Comparison of ENCODE assay signal across 16 mouse cellular contexts in genomic region chr11:25715447-25716321, GRCm38 (mm10).
DNase-seq lines count a peak whose midpoint lies in the region; ATAC-seq lines count a peak whose summit lies in the region.
"Had no signal": no experiment of that assay in that cellular context is flagged by ENCODE, and none has a peak within 500 bp of the region (broad histone marks: within the 10 kb centered on the region; RNA-seq: fewer than 3 reads in every experiment).

No protein-coding gene starts in this region.

- H3K36me3 ChIP-seq in forebrain, embryonic 14.5 days (ENCODE audit: control insufficient read depth, insufficient read depth, low read length): no peaks in the 10 kb centered on the region
- H3K36me3 ChIP-seq in forebrain, embryonic 10.5 days (replicated peaks): no peaks in the 10 kb centered on the region
- H3K36me3 ChIP-seq: heart, embryonic 13.5 days; kidney, embryonic 15.5 days; limb, embryonic 10.5 days had no signal

- no peaks in the 10 kb centered on the region for H3K27me3 ChIP-seq in forebrain, embryonic 14.5 days (replicated peaks; ENCODE audit: control insufficient read depth, insufficient read depth, low read length)
- H3K27me3 ChIP-seq in forebrain, embryonic 10.5 days (ENCODE audit: poor library complexity, severe bottlenecking): no peaks in the 10 kb centered on the region
- H3K27me3 ChIP-seq: heart, embryonic 13.5 days; kidney, embryonic 15.5 days had no signal

- H3K4me2 ChIP-seq in forebrain, embryonic 14.5 days (ENCODE audit: low read length): no peak overlapping the region
- H3K4me2 ChIP-seq: heart, embryonic 13.5 days; hindbrain, embryonic 14.5 days; kidney, embryonic 15.5 days had no signal

- WGBS in forebrain, embryonic 14.5 days: 70% methylated on average over 7 of the region's 7 CpGs
- 86% methylated on average over 7 of the region's 7 CpGs for WGBS in forebrain, embryonic 10.5 days

- intact Hi-C loops in left cerebral cortex, postnatal 10 days (cut with DNase I): no loop called here

- H3K4me3 ChIP-seq in forebrain, embryonic 14.5 days (ENCODE audit: low read depth, low read length): no peak overlapping the region
- no peak overlapping the region for H3K4me3 ChIP-seq in forebrain, embryonic 10.5 days
- H3K4me3 ChIP-seq: heart, embryonic 13.5 days; kidney, embryonic 15.5 days; limb, embryonic 10.5 days had no signal

- no peaks in the 10 kb centered on the region for H3K4me1 ChIP-seq in forebrain, embryonic 14.5 days (ENCODE audit: control insufficient read depth, insufficient read depth, low read length)
- no peaks in the 10 kb centered on the region for H3K4me1 ChIP-seq in forebrain, embryonic 10.5 days
- H3K4me1 ChIP-seq: heart, embryonic 13.5 days; kidney, embryonic 15.5 days; limb, embryonic 10.5 days had no signal

- no peak overlapping the region for H3K9ac ChIP-seq in forebrain, embryonic 14.5 days (ENCODE audit: low read length)
- H3K9ac ChIP-seq: heart, embryonic 13.5 days; hindbrain, embryonic 14.5 days; kidney, embryonic 15.5 days had no signal

- peak; percentile 92 for ATAC-seq in forebrain, embryonic 14.5 days

- peak overlapping the region; percentile 57; the same call in 1 of the 2 replicates for H3K27ac ChIP-seq in forebrain, embryonic 14.5 days (ENCODE audit: low read depth, low read length)
- H3K27ac ChIP-seq in forebrain, embryonic 10.5 days: no peak overlapping the region
- H3K27ac ChIP-seq: heart, embryonic 13.5 days; hindbrain, embryonic 14.5 days; kidney, embryonic 15.5 days; limb, embryonic 10.5 days had no signal

- no peaks in the 10 kb centered on the region for H3K9me3 ChIP-seq in forebrain, embryonic 14.5 days (replicated peaks; ENCODE audit: control insufficient read depth, low read length)
- no peaks in the 10 kb centered on the region for H3K9me3 ChIP-seq in forebrain, embryonic 10.5 days
- H3K9me3 ChIP-seq: heart, embryonic 13.5 days; kidney, embryonic 15.5 days; limb, embryonic 10.5 days had no signal

- DNase-seq in forebrain, embryonic 14.5 days (ENCODE audit: low spot score): peak; percentile 87
- no peak for DNase-seq in forebrain, embryonic 10.5 days (ENCODE audit: extremely low spot score, low spot score)
- DNase-seq in brain, adult 2 months (ENCODE audit: low read depth, low spot score): peak; percentile 78
- DNase-seq in layer of hippocampus, adult 11-12 months (ENCODE audit: low spot score): peak; percentile 76
- peak; percentile 22 to 59 for DNase-seq in left cerebral cortex, postnatal 10 days (ENCODE audit: extremely low spot score in 1 of 2, low spot score in 2 of 2)
- no peak for DNase-seq in adrenal gland, adult 2 months
- no peak for DNase-seq in embryo, embryonic 11 days
- no peak for DNase-seq in urinary bladder, adult 2 months (ENCODE audit: low spot score)
- DNase-seq: adrenal gland, postnatal 25 days; cerebellum, adult 11 months; gastrocnemius, postnatal 25 days; thymus, adult 18-20 months had no signal

Comparison
In these comparisons a context has a peak if more than half of its experiments do, and no peak if none do; other contexts are left out.
1. DNase-seq: peak in forebrain, embryonic 14.5 days (single experiment), brain, adult 2 months (single experiment), layer of hippocampus, adult 11-12 months (single experiment) and left cerebral cortex, postnatal 10 days (2 of 2); none in forebrain, embryonic 10.5 days (single experiment), adrenal gland, adult 2 months (single experiment), embryo, embryonic 11 days (single experiment) and urinary bladder, adult 2 months (single experiment).